Mouse (Mus musculus) ES-E14 (cell line): ENCODE measurements around the gene Nebl.

ENCODE experiments used
- HCFC1 ChIP-seq: IDR thresholded peaks from 2 replicates; pipeline ENCODE4 v1.6.1; 2012; ENCODE audit warnings: low read length, inconsistent platforms, borderline replicate concordance; ENCODE audit not compliant: insufficient read depth
- MAFK ChIP-seq: IDR thresholded peaks from 2 replicates; pipeline ENCODE4 v1.6.1; 2014; ENCODE audit warnings: mild to moderate bottlenecking, low read depth, low read length, inconsistent platforms; ENCODE audit not compliant: insufficient read depth

GRCm38 (mm10) chr2:17741555-17741954 is 10.3 kb upstream of the Nebl start:
- TF ChIP-seq MAFK (no peak), HCFC1 (no peak)
